Mouse (Mus musculus) gastrocnemius, postnatal 14 days (tissue): ENCODE data around the gene Dnajb12. TPM values are rescaled to one million over a fixed set of nuclear protein-coding genes. Genes with fewer than 3 reads are reported as not detected.
A peak's percentile ranks its signal among the peaks of the same experiment; 100 is the strongest.
"Not testable (repeated sequence)": the region's sequence is repeated elsewhere in the genome, so short reads cannot be mapped to it uniquely, and the experiment has no call there.

ENCODE experiments used
- DNase-seq: peaks from one replicate; pipeline ENCODE4 v3.0.0; 2021; ENCODE audit warnings: mixed read lengths
- intact Hi-C: fragments of 180-260 bp; cut with DNase I; formaldehyde crosslinking; loops from one replicate; pipeline ENCODE4 v1.15.1; 2025; ENCODE audit warnings: low total_unique reads
- total RNA-seq, 2 experiments: library from RNA; stranded (reverse); gene quantifications; 2 replicates each; pipeline ENCODE4 v1.2.3; 2021

The Dnajb12 gene
- total RNA-seq, 2 experiments from 2014 or later: 45.5 to 47.5 TPM

DNA sequence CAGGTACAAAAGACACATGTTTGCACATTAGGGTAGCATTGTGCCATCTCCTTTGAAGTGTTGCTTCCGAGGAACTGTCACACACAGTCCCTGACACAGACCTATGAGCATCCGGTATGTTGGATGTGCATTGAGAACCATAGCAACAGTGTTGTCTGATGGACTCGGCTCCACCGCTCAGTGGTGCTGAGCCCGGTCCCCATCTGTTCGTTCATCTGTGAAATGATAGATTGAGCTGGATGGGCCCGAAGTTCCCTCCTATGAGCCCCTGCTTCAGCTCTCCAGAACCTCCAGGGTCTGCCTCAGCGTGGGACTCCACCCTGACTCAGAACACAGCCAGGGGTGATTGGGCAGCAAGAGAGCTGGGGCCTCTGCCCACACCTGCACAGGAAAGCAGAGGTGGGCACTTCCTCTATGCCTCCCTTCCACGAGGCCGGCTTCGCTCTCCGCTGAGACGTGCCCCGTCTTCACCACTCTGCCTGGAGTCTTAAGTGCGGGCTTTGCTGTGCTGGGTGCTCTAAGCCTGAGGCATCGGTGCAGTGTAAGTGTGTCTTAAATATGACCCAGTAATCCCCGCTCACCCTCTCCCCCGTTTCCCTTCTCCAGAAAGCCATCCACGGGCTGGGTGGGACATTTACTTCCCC lies 15.0 kb upstream of the Dnajb12 start:
- intact Hi-C loops: loop anchor here (5.0 to 10.0 kb wide), 3 partner anchors 37 to 570 kb away; no protein-coding TSS in a partner anchor
- no peak for DNase-seq

DNA sequence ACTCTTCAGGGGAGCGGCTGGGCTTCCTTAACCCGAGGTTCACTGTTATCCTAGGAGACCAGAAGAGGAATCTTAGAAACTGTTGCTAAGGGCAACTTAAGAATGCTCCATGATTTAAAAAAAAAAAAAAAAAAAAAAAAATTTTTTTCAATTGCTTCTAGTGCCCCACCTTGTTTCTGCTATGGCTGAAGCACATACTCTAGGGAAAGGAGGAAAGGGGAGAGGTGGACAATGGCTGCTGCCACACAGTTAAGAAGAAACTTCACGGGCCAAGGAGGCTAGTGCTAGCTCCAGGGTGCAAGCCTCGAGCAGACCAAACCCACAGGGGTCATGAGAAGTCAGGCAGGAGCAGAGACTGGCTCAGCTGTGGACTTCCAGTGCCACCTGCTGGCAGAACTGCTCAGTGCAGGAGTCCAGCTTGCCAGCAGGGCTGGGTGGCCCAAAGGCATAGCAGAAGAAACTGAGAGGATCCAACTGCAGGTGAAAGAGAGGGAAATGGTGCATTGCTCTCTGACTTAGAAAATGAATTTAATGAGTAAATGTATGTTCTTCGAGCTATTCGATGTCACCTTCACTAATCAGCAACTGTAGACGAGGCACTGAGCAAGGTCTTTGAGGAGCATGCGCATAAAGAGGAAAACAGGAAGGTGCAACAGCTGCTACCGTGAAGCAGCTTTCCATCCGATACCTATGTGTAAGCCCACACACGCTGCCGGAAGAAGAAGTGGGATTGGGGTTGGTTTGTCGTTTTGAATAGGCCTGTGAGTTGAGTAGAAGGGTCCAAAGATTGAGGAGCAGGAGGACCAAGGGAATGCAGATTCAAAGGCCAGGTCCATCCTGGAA lies 14.3 kb upstream of the Dnajb12 start:
- intact Hi-C loops: loop anchor here (5.0 to 10.0 kb wide), 3 partner anchors 38 to 570 kb away; no protein-coding TSS in a partner anchor
- peak; percentile 84 for DNase-seq

DNA sequence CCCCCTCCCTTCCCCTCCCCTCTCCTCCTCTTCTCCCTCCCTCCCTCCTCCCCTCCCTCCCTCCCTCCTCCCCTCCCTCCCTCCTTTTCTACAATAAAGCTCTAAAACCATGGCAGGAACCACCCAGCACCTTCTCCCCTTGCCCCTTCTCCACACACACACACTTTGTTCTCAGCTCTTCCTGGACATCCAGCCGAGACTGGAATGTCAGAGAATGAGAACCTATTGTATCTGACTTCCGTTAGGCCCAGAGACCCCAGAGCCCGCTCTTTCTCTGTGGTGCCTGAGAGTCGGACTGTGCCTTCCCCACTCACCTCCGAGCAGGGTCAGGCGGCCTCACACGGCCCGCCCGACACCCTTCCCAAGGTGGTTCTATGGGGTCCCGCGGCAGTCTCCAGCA lies 11.1 kb upstream of the Dnajb12 start:
- no peak for DNase-seq
- intact Hi-C loops: loop anchor here (10.0 kb wide), 1 partner anchor 573 kb away; no protein-coding TSS in a partner anchor

- DNase-seq: no peak
- intact Hi-C loops: no loop called here
Measured at GRCm38 (mm10) chr10:59870038-59870437, 9.3 kb upstream of the Dnajb12 start.

GRCm38 (mm10) chr10:59872651-59873050 lies 6.7 kb upstream of the Dnajb12 start:
- DNase-seq, intact Hi-C loops: not testable (repeated sequence)

GRCm38 (mm10) chr10:59873206-59873605 lies 6.2 kb upstream of the Dnajb12 start:
- DNase-seq: no peak
- intact Hi-C loops: no loop called here

GRCm38 (mm10) chr10:59873613-59874012 lies 5.7 kb upstream of the Dnajb12 start:
- no peak for DNase-seq
- intact Hi-C loops: no loop called here

- intact Hi-C loops: no loop called here
- DNase-seq: no peak
Measured at GRCm38 (mm10) chr10:59875396-59875795, 4.0 kb upstream of the Dnajb12 start.

DNA sequence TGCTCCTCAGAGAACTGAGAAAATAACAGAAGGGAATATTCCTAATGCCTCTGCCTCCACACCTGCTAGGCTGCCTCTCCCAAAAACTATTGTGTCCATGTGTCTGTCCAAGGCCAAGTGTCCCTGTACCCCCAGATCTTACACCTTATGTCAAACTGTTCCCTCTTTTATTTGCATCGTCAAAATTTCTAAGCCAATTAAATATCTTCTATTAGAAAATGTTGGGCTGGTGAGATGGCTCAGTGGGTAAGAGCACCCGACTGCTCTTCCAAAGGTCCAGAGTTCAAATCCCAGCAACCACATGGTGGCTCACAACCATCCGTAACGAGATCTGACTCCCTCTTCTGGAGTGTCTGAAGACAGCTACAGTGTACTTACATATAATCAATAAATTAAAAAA lies 2.7 kb upstream of the Dnajb12 start:
- intact Hi-C loops, DNase-seq: not testable (repeated sequence)

GRCm38 (mm10) chr10:59877421-59878117 lies 1.8 kb upstream of the Dnajb12 start:
- intact Hi-C loops: no loop called here
- no peak for DNase-seq

DNA sequence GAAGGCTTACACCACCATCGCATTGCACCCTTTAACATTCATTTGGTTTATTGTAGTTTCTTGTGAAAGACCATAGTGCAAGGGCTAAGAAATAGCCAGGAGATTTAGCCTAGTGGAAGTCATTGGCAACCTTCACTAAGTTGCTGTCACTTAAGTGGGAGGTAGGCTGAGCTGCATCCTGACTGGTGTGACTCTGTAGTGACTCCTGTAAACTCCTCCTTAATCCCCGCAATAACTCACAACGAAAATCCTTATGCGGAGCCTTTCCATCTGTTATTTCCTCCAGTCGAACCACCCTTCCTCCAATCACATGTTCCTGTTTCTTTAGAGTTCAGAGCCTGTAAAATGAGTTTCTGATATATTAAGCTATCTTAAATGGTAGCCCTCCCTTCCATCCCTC lies 533 bp upstream of the Dnajb12 start:
- intact Hi-C loops: no loop called here

DNA sequence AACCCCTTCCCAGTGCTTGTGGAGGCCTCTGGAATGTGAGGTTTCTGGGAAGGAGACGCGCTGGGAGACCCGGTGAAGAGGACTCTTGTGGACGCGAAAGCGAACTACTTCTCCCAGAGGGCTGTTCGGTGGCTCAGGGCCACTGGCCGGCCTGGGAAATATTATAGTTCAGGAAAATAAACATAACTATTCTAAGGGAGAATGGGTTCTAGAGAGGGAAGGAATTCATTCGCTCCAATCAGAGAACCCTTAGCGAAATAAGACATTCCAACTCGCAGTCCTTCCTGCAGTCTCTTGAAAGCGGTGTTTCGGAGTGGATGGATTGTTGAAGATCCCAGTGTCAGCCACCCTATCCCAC lies 652 bp downstream of the Dnajb12 start:
- intact Hi-C loops: no loop called here

More for the DNA sequence above, 533 bp upstream of the Dnajb12 start:
- DNase-seq: no peak

GRCm38 (mm10) chr10:59880837-59881236 lies 1.5 kb downstream of the Dnajb12 start:
- intact Hi-C loops: no loop called here

More for the DNA sequence above, 652 bp downstream of the Dnajb12 start:
- DNase-seq: no peak

DNA sequence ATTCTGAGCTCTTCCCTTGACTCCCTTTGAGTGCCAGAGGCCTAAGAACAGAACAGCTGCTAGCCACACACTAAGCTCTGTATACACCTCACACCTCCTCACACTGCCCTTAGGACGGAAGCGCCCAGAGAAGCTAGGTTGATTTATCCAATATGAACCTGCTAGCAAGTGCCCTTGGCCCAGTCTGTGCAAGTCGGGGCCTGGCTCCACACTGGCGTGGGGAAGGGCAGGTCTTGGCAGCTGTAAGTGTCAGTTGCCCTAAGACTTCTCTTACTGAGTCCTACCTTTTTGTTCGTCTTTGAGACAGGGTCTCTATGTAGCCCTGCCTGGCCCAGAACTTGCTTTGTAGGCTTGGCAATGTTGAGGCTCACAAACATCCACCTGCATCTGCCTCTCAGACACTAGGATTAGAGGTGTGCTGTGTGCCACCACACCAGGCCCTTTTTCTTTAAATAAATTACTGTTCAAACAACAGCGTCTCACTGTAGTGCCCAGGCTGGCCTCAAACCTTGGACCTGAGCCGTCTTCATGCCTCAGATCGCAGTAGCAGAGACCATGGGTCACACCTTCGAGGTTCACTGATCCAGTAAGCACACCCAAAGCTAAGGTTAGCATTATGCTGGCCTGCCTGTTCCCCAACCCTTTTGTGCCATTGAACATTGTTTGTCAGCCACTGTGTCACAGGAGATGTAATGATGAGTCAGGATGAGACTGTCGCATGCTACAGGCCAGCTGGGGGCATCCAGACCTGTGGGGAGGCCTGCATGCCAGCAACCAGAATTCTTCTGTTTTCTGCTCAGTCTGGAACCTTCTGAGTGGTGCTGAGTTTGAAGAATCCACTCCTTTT lies 5.2 kb downstream of the Dnajb12 start:
- DNase-seq: no peak
- intact Hi-C loops: no loop called here

More at GRCm38 (mm10) chr10:59880837-59881236, 1.5 kb downstream of the Dnajb12 start:
- no peak for DNase-seq

DNA sequence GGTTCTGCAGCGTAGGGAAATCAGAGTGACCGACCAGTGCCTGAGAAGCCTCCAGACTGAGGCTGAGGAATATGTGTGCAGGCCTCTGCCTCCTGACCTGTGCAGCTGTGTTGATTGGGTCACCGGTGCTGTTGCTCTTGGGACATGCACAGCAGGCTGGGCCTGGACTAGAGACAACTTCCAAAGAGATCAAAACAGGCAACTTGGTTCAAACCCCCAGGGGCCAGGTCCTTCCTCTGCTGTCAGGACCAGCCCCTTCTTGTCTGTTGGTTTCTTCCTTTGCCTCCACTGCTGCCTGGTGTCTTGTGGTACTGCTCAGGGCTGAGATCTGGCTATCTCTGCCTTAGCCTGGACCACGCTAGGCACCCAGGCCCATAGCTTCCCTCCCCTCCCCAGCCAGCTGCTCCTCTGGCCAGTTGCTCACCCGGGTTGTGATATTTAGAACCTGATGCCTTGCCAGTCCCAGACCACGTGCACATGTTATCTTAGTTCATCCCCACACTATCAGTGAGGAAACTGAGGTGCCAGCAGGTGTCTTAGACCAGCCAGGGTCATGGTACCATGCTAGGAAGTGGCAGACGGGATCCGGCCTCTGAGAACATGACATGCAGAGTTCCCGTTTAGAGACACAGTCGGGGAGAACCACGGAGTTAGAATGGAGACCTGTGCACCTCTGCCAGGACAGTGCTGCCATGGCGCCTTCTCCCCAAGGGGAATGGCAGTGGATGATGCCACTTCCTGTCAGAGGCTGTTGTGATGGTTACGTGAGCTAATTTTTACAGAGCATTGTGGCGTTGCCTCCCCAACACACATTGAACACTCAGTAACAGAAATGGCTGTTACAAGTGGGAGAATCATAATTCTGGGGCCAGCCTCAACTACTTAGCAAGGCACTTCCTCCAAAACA lies 6.1 kb downstream of the Dnajb12 start:
- no peak for DNase-seq
- intact Hi-C loops: no loop called here

- intact Hi-C loops: no loop called here
Measured at GRCm38 (mm10) chr10:59886081-59886466, 6.7 kb downstream of the Dnajb12 start.

DNA sequence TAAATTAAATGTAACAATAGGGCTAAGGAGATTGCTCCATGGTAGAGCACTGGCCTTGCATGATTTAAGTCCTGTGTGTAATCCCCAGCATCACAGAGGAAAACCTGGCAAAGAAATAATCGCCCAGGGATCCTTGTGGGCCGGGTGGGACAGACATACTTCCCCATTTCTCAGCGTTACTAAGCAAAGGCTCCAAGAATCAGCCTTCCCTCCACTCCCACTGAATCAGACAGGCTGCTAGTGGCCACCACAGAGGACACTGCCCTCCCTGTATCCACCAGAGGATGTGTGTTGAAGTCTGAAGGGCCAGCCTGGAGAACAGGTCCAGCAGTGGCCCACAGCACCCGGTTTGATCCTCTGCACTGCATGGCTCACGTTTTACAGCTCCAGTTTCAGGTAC lies 8.1 kb downstream of the Dnajb12 start:
- intact Hi-C loops: no loop called here
- no peak for DNase-seq

More at GRCm38 (mm10) chr10:59886081-59886466, 6.7 kb downstream of the Dnajb12 start:
- no peak for DNase-seq

DNA sequence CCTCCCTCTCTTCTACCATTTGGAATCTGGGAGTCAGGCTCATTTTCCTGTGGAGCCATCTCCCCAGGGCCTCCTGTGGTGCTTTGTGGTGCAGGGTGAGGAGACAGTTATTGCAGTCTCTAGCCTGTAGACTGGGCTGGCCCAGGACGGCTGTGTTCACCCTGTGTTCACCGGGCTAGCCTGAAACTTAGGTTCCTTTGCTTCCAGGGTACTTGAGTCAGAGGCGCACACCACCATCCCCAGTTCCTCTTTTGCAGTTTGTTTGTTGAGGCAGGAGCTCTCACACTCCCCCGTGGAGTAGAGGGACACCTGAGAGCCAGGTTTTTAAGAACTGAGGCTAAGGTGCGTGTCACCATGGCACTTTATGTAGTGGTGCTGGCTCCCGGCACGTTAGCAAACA lies 10.0 kb downstream of the Dnajb12 start:
- DNase-seq: no peak
- intact Hi-C loops: no loop called here
